Mouse (Mus musculus) heart, embryonic 11.5 days (tissue): ENCODE measurements around the gene Capn3. TPM values are rescaled to one million over a fixed set of nuclear protein-coding genes. Genes with fewer than 3 reads are reported as not detected.

ENCODE experiments used
- ATAC-seq: fragments of 200-750 bp; cut with Nextera tagmentation; replicated peaks from 2 replicates; pipeline ENCODE4 v1.8.0; 2017; ENCODE audit warnings: moderate library complexity; ENCODE audit not compliant: insufficient number of reproducible peaks, low FRiP score, low TSS enrichment
- H3K27ac ChIP-seq: fragments of 300-500 bp; sonication (generic); 2 replicates; pipeline ENCODE4 v1.5.1; 2014; ENCODE audit warnings: mild to moderate bottlenecking, low read depth, low read length
- H3K27me3 ChIP-seq: fragments of 300-500 bp; sonication (generic); 2 replicates; pipeline ENCODE4 v1.6.1; 2014; ENCODE audit warnings: mild to moderate bottlenecking, low read length, mixed read lengths; ENCODE audit not compliant: control insufficient read depth, insufficient read depth
- H3K36me3 ChIP-seq: fragments of 300-500 bp; sonication (generic); 2 replicates; pipeline ENCODE4 v1.6.1; 2014; ENCODE audit warnings: mild to moderate bottlenecking, low read length, moderate library complexity, mixed read lengths; ENCODE audit not compliant: control insufficient read depth, insufficient read depth
- H3K4me1 ChIP-seq: fragments of 300-500 bp; sonication (generic); 2 replicates; pipeline ENCODE4 v1.6.1; 2014; ENCODE audit warnings: low read length; ENCODE audit not compliant: control insufficient read depth, insufficient read depth
- H3K4me2 ChIP-seq: fragments of 300-500 bp; sonication (generic); 2 replicates; pipeline ENCODE4 v1.6.1; 2014; ENCODE audit warnings: mild to moderate bottlenecking, moderate library complexity
- H3K4me3 ChIP-seq: fragments of 300-500 bp; sonication (generic); 2 replicates; pipeline ENCODE4 v1.5.1; 2014; ENCODE audit warnings: low read depth, low read length
- H3K9ac ChIP-seq: fragments of 300-500 bp; sonication (generic); 2 replicates; pipeline ENCODE4 v1.6.1; 2014; ENCODE audit warnings: mild to moderate bottlenecking, low read depth, low read length, moderate library complexity
- H3K9me3 ChIP-seq: fragments of 300-500 bp; sonication (generic); replicated peaks from 2 replicates; pipeline ENCODE4 v1.6.1; 2016; ENCODE audit warnings: low read length; ENCODE audit not compliant: control insufficient read depth
- WGBS: fragments of 180-500 bp; shearing (Covaris S2); extraction: QIAGEN DNeasy Blood & Tissue Kit; methylation state at CpG from one replicate; pipeline ENCODE4 v1.1.7; 2014; ENCODE audit not compliant: insufficient replicate concordance; 5-methylcytosine and 5-hydroxymethylcytosine counted together
- polyA plus RNA-seq: library from polyadenylated mRNA; unstranded; fragments of >200 nt; fragmentation: Nextera tagmentation; extraction: Ambion mirVana; gene quantifications from 2 replicates; pipeline ENCODE4 v1.2.1, GENCODE M21; 2014

Capn3 gene
- polyA plus RNA-seq, 1 experiment from 2014 or later: 5.2 TPM

DNA sequence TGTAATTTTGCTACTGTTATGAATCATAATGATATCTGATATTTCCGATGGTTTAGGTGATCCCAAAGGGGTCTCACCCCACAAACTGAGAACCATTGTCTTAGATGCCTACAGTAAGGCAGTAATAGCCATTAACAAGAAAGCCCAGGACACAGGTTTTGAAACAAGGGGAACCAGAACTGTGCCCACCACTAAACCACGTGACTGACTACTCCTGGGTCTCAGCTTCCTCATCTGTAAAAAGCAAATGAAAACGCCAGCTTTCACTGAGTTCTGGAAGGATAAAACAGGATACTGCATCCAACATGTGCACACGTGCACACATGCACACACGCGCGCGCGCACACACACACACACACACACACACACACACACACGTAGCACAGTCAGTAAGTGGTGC, 13.9 kb downstream of the Capn3 start:
- Histone ChIP-seq H3K27ac (no peak overlapping the region), H3K36me3 (no peaks in the 10 kb centered on the region), H3K4me3 (no peak overlapping the region), H3K4me1 (no peaks in the 10 kb centered on the region; the same call in 1 of the 2 replicates), H3K4me2 (no peak overlapping the region), H3K9ac (no peak overlapping the region), H3K27me3 (no peaks in the 10 kb centered on the region), H3K9me3 (no peaks in the 10 kb centered on the region)
- WGBS: 84% methylated on average over 10 of the region's 10 CpGs
- ATAC-seq: no peak

DNA sequence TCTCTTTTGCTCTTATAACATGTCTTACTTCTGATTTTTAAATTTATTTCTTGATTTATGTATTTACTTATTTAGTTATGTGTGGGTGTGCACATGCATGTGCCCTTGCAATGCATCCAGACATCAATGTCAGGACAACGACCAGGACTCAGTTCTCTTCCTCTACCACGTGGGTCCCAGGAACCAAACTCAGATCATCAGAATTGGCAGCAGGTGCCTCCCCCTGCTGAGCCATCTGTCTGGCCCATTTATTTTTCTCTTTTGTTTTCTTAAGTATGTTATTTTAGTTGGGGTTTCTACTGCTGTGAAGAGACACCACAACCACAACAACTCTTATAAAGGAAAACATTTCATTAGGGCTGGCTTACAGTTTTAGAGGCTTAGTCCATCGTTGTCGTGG, 15.0 kb downstream of the Capn3 start:
- Histone ChIP-seq H3K9me3 (no peaks in the 10 kb centered on the region), H3K27me3 (no peaks in the 10 kb centered on the region), H3K9ac (no peak overlapping the region), H3K4me2 (no peak overlapping the region), H3K36me3 (no peaks in the 10 kb centered on the region), H3K4me3 (no peak overlapping the region), H3K27ac (no peak overlapping the region), H3K4me1 (no peaks in the 10 kb centered on the region)
- no peak for ATAC-seq
- WGBS: 76% methylated on average over 4 of the region's 4 CpGs

DNA sequence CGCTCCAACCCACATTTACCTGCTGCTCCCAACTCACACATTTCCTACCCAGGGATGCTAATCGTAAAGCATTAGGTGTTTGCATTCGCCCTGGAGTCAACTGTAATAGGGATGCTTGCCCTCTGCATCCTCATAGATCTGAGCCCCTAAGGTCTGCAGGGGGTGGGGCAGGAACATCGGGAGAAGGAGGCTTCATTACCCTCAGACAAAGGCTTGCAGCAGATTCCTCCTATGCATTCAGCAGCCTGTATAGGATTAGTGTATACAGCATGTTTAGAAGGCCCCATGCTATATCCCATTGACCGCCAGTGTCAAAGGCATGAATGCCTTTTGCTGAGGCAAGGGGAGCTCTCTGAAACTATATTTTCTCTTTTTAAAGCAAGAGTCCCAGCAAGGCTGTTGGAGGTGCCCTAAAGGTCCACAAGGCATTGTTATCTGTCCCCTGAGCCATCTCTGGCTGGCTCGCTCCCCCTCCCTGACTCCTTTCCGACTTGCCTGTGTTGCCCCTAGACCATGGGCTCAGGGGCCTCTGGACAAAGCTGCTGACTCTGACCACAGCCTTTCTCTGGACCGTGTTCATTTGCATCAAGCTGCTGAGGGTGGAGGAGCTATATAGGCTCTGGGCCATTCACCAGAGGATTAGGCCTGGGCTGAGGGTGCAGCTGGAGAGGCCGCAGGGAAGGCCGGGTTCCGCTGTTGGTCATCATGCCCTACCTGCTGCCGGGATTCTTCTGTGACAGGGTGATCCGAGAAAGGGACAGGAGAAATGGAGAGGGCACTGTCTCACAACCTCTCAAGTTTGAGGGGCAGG, 20.7 kb downstream of the Capn3 start:
- ATAC-seq: no peak
- Histone ChIP-seq H3K27ac (no peak overlapping the region), H3K9me3 (no peaks in the 10 kb centered on the region), H3K4me1 (no peaks in the 10 kb centered on the region), H3K4me2 (no peak overlapping the region), H3K9ac (no peak overlapping the region), H3K4me3 (no peak overlapping the region), H3K27me3 (no peaks in the 10 kb centered on the region), H3K36me3 (no peaks in the 10 kb centered on the region)
- WGBS: 81% methylated on average over 13 of the region's 13 CpGs

DNA sequence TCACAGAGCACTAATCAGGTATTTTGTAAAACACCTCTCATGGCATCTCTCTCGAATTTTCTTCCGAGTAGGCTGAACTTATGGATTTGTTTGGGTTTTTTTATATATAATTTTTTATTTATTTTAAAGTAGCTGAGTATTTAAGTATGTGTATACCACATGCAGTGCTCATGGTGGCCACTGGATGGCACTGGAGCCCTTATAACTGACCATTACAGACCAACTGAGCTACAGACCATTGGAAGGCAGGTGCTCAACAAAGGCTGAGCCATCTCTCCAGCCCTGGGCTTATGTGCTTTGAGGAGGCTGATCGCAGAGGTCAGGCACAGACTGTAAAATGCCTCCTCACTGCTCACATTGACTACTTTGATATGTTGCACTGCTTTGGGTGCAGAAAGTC, 22.8 kb downstream of the Capn3 start:
- no peaks in the 10 kb centered on the region for H3K27me3 ChIP-seq
- 0 out of 2 replicates have a peak, but pooled peaks have one; percentile 31 for ATAC-seq
- H3K9me3 ChIP-seq: no peaks in the 10 kb centered on the region
- no peak overlapping the region for H3K9ac ChIP-seq
- H3K4me1 ChIP-seq: peaks cover 6% of the 10 kb centered on the region; the same call in 1 of the 2 replicates
- H3K36me3 ChIP-seq: no peaks in the 10 kb centered on the region
- 54% methylated on average over 3 of the region's 3 CpGs for WGBS
- no peak overlapping the region for H3K4me3 ChIP-seq
- no peak overlapping the region for H3K4me2 ChIP-seq
- H3K27ac ChIP-seq: no peak overlapping the region

DNA sequence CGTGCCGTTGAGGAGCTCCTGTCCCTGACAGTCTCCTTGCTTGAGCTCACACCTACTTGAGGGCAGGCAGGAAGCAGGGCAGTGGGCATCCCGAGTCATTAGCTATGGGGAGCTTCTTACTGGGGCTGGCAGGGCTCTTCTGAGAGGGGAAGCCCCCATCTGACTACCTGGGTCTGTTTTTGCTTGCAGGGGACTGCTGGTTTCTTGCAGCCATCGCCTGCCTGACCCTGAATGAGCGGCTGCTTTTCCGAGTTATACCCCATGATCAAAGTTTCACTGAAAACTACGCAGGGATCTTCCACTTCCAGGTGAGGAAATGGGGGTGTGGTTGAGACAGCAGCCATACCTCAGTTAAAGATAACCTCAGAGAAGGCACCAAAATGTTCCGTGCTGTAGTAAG, 26.1 kb downstream of the Capn3 start:
- H3K36me3 ChIP-seq: no peaks in the 10 kb centered on the region
- 58% methylated on average over 8 of the region's 8 CpGs for whole genome bisulfite sequencing
- H3K9me3 ChIP-seq: no peaks in the 10 kb centered on the region
- peaks cover 6% of the 10 kb centered on the region; the same call in 1 of the 2 replicates for H3K4me1 ChIP-seq
- H3K27ac ChIP-seq: no peak overlapping the region
- H3K4me2 ChIP-seq: no peak overlapping the region
- H3K27me3 ChIP-seq: no peaks in the 10 kb centered on the region
- no peak overlapping the region for H3K9ac ChIP-seq
- ATAC-seq: no peak
- no peak overlapping the region for H3K4me3 ChIP-seq

DNA sequence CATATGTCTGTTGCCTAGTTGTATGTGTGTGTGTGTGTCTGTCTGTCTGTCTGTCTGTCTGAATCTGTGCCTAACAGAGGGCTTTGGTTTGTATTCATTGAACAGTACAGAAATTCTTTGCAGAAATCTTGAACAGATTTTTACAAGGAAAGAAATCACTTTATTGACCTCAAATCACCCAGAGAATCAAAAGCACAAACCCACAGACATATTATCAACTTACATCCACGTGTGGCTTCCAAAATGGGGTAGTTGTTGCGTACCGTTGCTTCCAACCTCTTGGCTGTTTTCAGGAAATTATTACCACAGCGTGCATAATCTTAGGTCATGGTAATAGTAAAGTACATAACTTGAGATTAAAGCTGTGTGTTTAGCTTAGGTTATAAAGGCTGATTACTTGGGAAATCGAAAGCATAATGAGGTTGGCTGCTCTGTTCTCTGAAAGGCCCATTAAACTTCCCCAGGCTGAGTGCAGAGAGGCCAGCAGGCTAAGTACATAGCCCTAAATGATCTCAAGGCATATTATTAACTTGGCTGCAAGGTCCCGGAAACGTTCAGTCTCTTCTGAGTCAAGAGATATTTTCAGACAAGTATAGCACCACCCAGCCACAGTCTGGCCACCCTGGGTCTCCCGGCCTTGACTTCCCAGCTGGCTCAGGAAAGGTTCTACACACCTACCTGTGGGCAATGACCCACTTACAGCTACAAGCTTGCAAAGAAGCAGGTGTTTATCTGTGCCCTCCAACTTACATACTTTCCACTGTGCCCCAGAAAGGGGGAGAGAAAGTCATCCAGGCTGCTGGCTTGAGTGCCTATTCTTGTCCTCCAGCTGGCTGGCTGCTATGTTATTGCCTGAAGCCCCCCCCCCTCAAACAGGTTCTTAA, 26.9 kb downstream of the Capn3 start:
- H3K4me2 ChIP-seq: no peak overlapping the region
- no peaks in the 10 kb centered on the region for H3K9me3 ChIP-seq
- H3K27ac ChIP-seq: peak overlapping the region; percentile 46; the same call in 1 of the 2 replicates
- H3K4me3 ChIP-seq: no peak overlapping the region
- WGBS: 71% methylated on average over 8 of the region's 8 CpGs
- H3K36me3 ChIP-seq: no peaks in the 10 kb centered on the region
- H3K27me3 ChIP-seq: no peaks in the 10 kb centered on the region
- no peak overlapping the region for H3K9ac ChIP-seq
- ATAC-seq: no peak
- peaks cover 6% of the 10 kb centered on the region; the same call in 1 of the 2 replicates for H3K4me1 ChIP-seq

DNA sequence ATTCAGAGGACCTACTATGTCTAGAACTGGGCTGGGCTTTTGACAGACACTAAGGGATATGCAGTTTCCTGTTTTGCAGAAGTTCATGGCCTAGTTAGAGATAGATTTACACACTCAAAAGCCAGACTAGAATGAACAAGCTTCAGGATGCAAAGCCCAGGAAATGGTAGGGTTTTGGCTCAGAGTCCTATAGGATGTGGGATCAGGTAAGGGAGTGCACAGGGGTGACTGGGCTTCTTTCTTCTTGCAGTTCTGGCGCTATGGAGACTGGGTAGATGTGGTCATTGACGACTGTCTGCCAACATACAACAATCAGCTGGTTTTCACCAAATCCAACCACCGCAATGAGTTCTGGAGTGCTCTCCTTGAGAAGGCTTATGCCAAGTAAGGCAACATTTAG, 28.4 kb downstream of the Capn3 start:
- no peaks in the 10 kb centered on the region for H3K36me3 ChIP-seq
- H3K27me3 ChIP-seq: no peaks in the 10 kb centered on the region
- no peak overlapping the region for H3K9ac ChIP-seq
- ATAC-seq: no peak
- peaks cover 6% of the 10 kb centered on the region; the same call in 1 of the 2 replicates for H3K4me1 ChIP-seq
- H3K4me3 ChIP-seq: no peak overlapping the region
- no peak overlapping the region for H3K27ac ChIP-seq
- WGBS: 88% methylated on average over 3 of the region's 3 CpGs
- no peak overlapping the region for H3K4me2 ChIP-seq
- H3K9me3 ChIP-seq: no peaks in the 10 kb centered on the region

DNA sequence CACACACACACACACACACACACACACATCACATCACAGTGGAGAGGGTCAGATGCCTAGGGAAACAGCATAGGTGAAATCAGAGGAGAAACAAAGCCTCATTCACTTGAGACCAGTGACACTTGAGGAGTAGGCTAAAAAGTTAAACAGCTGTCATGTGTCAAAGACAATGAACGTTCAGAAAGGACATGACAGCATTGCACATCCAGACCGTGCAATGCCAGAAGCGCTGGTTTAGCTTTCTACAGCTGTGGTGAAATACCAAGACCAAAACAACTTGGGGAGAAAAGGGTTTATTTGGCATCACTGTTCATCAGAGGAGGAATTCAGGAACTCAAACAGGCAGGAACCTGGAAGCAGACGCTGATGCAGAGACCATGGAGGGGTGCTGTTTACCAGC, 37.4 kb downstream of the Capn3 start:
- Histone ChIP-seq H3K4me3 (no peak overlapping the region), H3K9me3 (no peaks in the 10 kb centered on the region), H3K27me3 (no peaks in the 10 kb centered on the region), H3K9ac (no peak overlapping the region), H3K4me1 (peaks cover 3% of the 10 kb centered on the region; the same call in 1 of the 2 replicates), H3K27ac (no peak overlapping the region), H3K4me2 (no peak overlapping the region), H3K36me3 (no peaks in the 10 kb centered on the region)
- ATAC-seq: no peak
- 58% methylated on average over 4 of the region's 4 CpGs for WGBS
